Mouse (Mus musculus) limb, embryonic 15.5 days (tissue): ENCODE data around the gene Sdhc. TPM values are rescaled to one million over a fixed set of nuclear protein-coding genes. Genes with fewer than 3 reads are reported as not detected.

ENCODE experiments used
- ATAC-seq: fragments of 200-750 bp; cut with Nextera tagmentation; 2 replicates; pipeline ENCODE4 v1.8.0; 2017; ENCODE audit warnings: low read depth, moderate TSS enrichment; ENCODE audit not compliant: insufficient number of reproducible peaks, low FRiP score, low TSS enrichment
- H3K27ac ChIP-seq: fragments of 300-500 bp; sonication (generic); 2 replicates; pipeline ENCODE4 v1.5.1; 2015; ENCODE audit warnings: moderate library complexity, mild to moderate bottlenecking, inconsistent platforms
- H3K27me3 ChIP-seq: fragments of 300-500 bp; sonication (generic); 2 replicates; pipeline ENCODE4 v1.6.1; 2015; ENCODE audit warnings: inconsistent platforms
- H3K36me3 ChIP-seq: fragments of 300-500 bp; sonication (generic); 2 replicates; pipeline ENCODE4 v1.6.1; 2015; ENCODE audit warnings: inconsistent platforms
- H3K4me1 ChIP-seq: fragments of 300-500 bp; sonication (generic); 2 replicates; pipeline ENCODE4 v1.6.1; 2015; ENCODE audit warnings: inconsistent platforms
- H3K4me2 ChIP-seq: fragments of 300-500 bp; sonication (generic); 2 replicates; pipeline ENCODE4 v1.6.1; 2015; ENCODE audit warnings: mild to moderate bottlenecking, inconsistent platforms
- H3K4me3 ChIP-seq: fragments of 300-500 bp; sonication (generic); 2 replicates; pipeline ENCODE4 v1.5.1; 2015; ENCODE audit warnings: mild to moderate bottlenecking, inconsistent platforms
- H3K9ac ChIP-seq: fragments of 300-500 bp; sonication (generic); 2 replicates; pipeline ENCODE4 v1.6.1; 2015; ENCODE audit warnings: inconsistent platforms
- H3K9me3 ChIP-seq: fragments of 300-500 bp; sonication (generic); 2 replicates; pipeline ENCODE4 v1.6.1; 2016; ENCODE audit warnings: inconsistent platforms
- WGBS: fragments of 180-500 bp; shearing (Covaris S2); methylation state at CpG from one replicate; pipeline ENCODE4 v1.1.7; 2015; 5-methylcytosine and 5-hydroxymethylcytosine counted together
- polyA plus RNA-seq: library from polyadenylated mRNA; unstranded; fragments of >200 nt; fragmentation: Nextera tagmentation; extraction: Ambion mirVana; gene quantifications from 2 replicates; pipeline ENCODE4 v1.2.1, GENCODE M21; 2015

The Sdhc gene
- polyA plus RNA-seq: 235 and 256 TPM in 2 replicates

GRCm38 (mm10) chr1:171149974-171150760 is at the start of gene Sdhc, which contains the start of gene Mpz:
Sdhc (minus strand) TSS chr1:171150603.
Mpz (plus strand) TSS chr1:171150711.
- Histone ChIP-seq H3K27me3 (no peaks in the 10 kb centered on the region), H3K4me1 (peaks cover 14% of the 10 kb centered on the region), H3K4me3 (peak within 1 kb of the TSS; percentile 99), H3K27ac (peak within 1 kb of the TSS; percentile 90), H3K36me3 (peaks cover 8% of the 10 kb centered on the region; the same call in 1 of the 2 replicates), H3K9me3 (no peaks in the 10 kb centered on the region), H3K4me2 (peak within 1 kb of the TSS; percentile 85), H3K9ac (peak within 1 kb of the TSS; percentile 90)
- WGBS: under 1% methylated on average over 34 of the region's 34 CpGs
- peak; percentile 93 for ATAC-seq

- WGBS: 50% methylated on average over 1 of the region's 1 CpGs
- H3K4me1 ChIP-seq: peaks cover 9% of the 10 kb centered on the region
- no peaks in the 10 kb centered on the region for H3K9me3 ChIP-seq
- no peak for ATAC-seq
- H3K27me3 ChIP-seq: peaks cover 27% of the 10 kb centered on the region
- H3K36me3 ChIP-seq: no peaks in the 10 kb centered on the region
- no peak overlapping the region for H3K27ac ChIP-seq
- H3K4me2 ChIP-seq: no peak overlapping the region
- no peak overlapping the region for H3K4me3 ChIP-seq
- no peak overlapping the region for H3K9ac ChIP-seq
Measured at GRCm38 (mm10) chr1:171199532-171199931, 49.1 kb upstream of the Sdhc start.

- Histone ChIP-seq H3K9me3 (no peaks in the 10 kb centered on the region), H3K27me3 (peaks cover 56% of the 10 kb centered on the region), H3K4me3 (peak within 1 kb of the TSS; percentile 46), H3K9ac (peak within 1 kb of the TSS; percentile 27), H3K27ac (no peak within 1 kb of the TSS), H3K4me1 (peaks cover 25% of the 10 kb centered on the region), H3K4me2 (peak within 1 kb of the TSS; percentile 95), H3K36me3 (no peaks in the 10 kb centered on the region)
- peak; percentile 48; the same call in 1 of the 2 replicates for ATAC-seq
- under 1% methylated on average over 33 of the region's 33 CpGs for WGBS
Measured at GRCm38 (mm10) chr1:171195887-171196397, 45.5 kb upstream of the Sdhc start, which contains the start of gene Pcp4l1. Pcp4l1 (minus strand) TSS chr1:171196268.

- Histone ChIP-seq H3K9ac (peak overlapping the region; percentile 27; the same call in 1 of the 2 replicates), H3K4me2 (peak overlapping the region; percentile 95), H3K27ac (no peak overlapping the region), H3K27me3 (peaks cover 56% of the 10 kb centered on the region), H3K36me3 (no peaks in the 10 kb centered on the region), H3K4me3 (peak overlapping the region; percentile 46), H3K9me3 (no peaks in the 10 kb centered on the region), H3K4me1 (peaks cover 25% of the 10 kb centered on the region)
- no peak for ATAC-seq
- WGBS: 9% methylated on average over 20 of the region's 20 CpGs
Measured at GRCm38 (mm10) chr1:171195046-171195822, 44.8 kb upstream of the Sdhc start.

- Histone ChIP-seq H3K36me3 (no peaks in the 10 kb centered on the region), H3K27me3 (peaks cover 56% of the 10 kb centered on the region), H3K4me3 (no peak overlapping the region), H3K27ac (no peak overlapping the region), H3K9me3 (no peaks in the 10 kb centered on the region), H3K9ac (no peak overlapping the region), H3K4me1 (peaks cover 33% of the 10 kb centered on the region), H3K4me2 (no peak overlapping the region)
- WGBS: 23% methylated on average over 11 of the region's 11 CpGs
- no peak for ATAC-seq
Measured at GRCm38 (mm10) chr1:171193911-171194830, 43.8 kb upstream of the Sdhc start.

- 4% methylated on average over 18 of the region's 18 CpGs for WGBS
- Histone ChIP-seq H3K27ac (no peak overlapping the region), H3K9ac (no peak overlapping the region), H3K9me3 (no peaks in the 10 kb centered on the region), H3K4me2 (peak overlapping the region; percentile 34), H3K4me1 (peaks cover 40% of the 10 kb centered on the region), H3K27me3 (peaks cover 56% of the 10 kb centered on the region), H3K36me3 (no peaks in the 10 kb centered on the region), H3K4me3 (peak overlapping the region; percentile 8; the same call in 1 of the 2 replicates)
- no peak for ATAC-seq
Measured at GRCm38 (mm10) chr1:171193093-171193840, 42.9 kb upstream of the Sdhc start.

GRCm38 (mm10) chr1:171192283-171192682 is 41.9 kb upstream of the Sdhc start:
- H3K9ac ChIP-seq: no peak overlapping the region
- ATAC-seq: no peak
- peaks cover 42% of the 10 kb centered on the region for H3K4me1 ChIP-seq
- WGBS: 47% methylated on average over 10 of the region's 10 CpGs
- peaks cover 52% of the 10 kb centered on the region for H3K27me3 ChIP-seq
- H3K27ac ChIP-seq: no peak overlapping the region
- no peaks in the 10 kb centered on the region for H3K9me3 ChIP-seq
- H3K36me3 ChIP-seq: no peaks in the 10 kb centered on the region
- H3K4me2 ChIP-seq: no peak overlapping the region
- H3K4me3 ChIP-seq: no peak overlapping the region

GRCm38 (mm10) chr1:171190832-171191231 is 40.4 kb upstream of the Sdhc start:
- no peaks in the 10 kb centered on the region for H3K36me3 ChIP-seq
- H3K4me1 ChIP-seq: peaks cover 40% of the 10 kb centered on the region
- H3K9ac ChIP-seq: no peak overlapping the region
- H3K9me3 ChIP-seq: no peaks in the 10 kb centered on the region
- no peak overlapping the region for H3K4me2 ChIP-seq
- 93% methylated on average over 9 of the region's 9 CpGs for WGBS
- H3K27me3 ChIP-seq: peaks cover 42% of the 10 kb centered on the region
- ATAC-seq: no peak
- H3K27ac ChIP-seq: no peak overlapping the region
- no peak overlapping the region for H3K4me3 ChIP-seq

GRCm38 (mm10) chr1:171189476-171190114 is 39.2 kb upstream of the Sdhc start:
- WGBS: 48% methylated on average over 14 of the region's 14 CpGs
- peaks cover 38% of the 10 kb centered on the region for H3K4me1 ChIP-seq
- ATAC-seq: peak; percentile 75
- no peaks in the 10 kb centered on the region for H3K9me3 ChIP-seq
- no peaks in the 10 kb centered on the region for H3K36me3 ChIP-seq
- peaks cover 29% of the 10 kb centered on the region for H3K27me3 ChIP-seq
- H3K27ac ChIP-seq: no peak overlapping the region
- H3K4me3 ChIP-seq: no peak overlapping the region
- no peak overlapping the region for H3K9ac ChIP-seq
- 0 out of 2 replicates have a peak overlapping the region, but pooled peaks have one; percentile 7 for H3K4me2 ChIP-seq

GRCm38 (mm10) chr1:171189046-171189445 is 38.6 kb upstream of the Sdhc start:
- H3K36me3 ChIP-seq: no peaks in the 10 kb centered on the region
- ATAC-seq: no peak
- no peak overlapping the region for H3K9ac ChIP-seq
- H3K27ac ChIP-seq: no peak overlapping the region
- WGBS: 29% methylated on average over 8 of the region's 8 CpGs
- no peak overlapping the region for H3K4me3 ChIP-seq
- H3K27me3 ChIP-seq: peaks cover 24% of the 10 kb centered on the region
- H3K4me2 ChIP-seq: 0 out of 2 replicates have a peak overlapping the region, but pooled peaks have one; percentile 7
- H3K9me3 ChIP-seq: no peaks in the 10 kb centered on the region
- peaks cover 36% of the 10 kb centered on the region for H3K4me1 ChIP-seq
